Mouse (Mus musculus) embryonic fibroblast, embryonic 13.5 days (primary cell): Measurements from ENCODE around the gene Tab1.

Source experiments
- CTCF ChIP-seq: IDR thresholded peaks from 2 replicates; pipeline ENCODE4 v1.5.1; 2011; ENCODE audit warnings: mild to moderate bottlenecking, control low read depth, low read length, moderate library complexity, borderline replicate concordance; ENCODE audit not compliant: insufficient read depth
- POLR2A ChIP-seq: IDR thresholded peaks from 2 replicates; pipeline ENCODE4 v1.6.1; 2011; ENCODE audit warnings: low read depth, mild to moderate bottlenecking, control low read depth, low read length, moderate library complexity

DNA sequence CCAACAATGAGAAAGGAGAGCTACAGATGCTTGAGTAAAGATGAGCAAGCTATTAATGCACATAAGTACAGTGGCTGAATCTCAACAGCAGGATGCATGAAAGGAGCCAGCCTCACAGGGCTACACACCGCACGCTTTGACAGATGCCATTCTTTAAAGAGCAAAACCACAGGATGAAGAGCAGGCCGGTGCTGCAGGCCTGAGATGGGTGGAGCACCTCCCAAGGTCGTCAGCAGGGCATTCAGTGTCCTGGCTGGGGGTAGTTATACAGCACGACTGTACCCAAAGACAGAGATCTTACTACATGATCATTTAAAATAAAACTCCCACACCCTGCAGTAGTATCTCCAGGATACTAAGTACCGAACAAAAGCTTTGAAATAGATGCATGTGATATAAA lies 13.2 kb downstream of the Tab1 start:
- TF ChIP-seq POLR2A (no peak), CTCF (no peak)
